Mouse (Mus musculus): ENCODE data around the gene Pus7l. TPM values are rescaled to one million over a fixed set of nuclear protein-coding genes. Genes with fewer than 3 reads are reported as not detected.
A peak's percentile ranks its signal among the peaks of the same experiment; 100 is the strongest.

Gene Pus7l
- total and polyA plus RNA-seq, 3 experiments, result 33.2 to 51.2 (median 40.6) TPM

GRCm38 (mm10) chr15:94532306-94532705 is 11.0 kb downstream of the Pus7l start (continued):
- no peak for TF ChIP-seq RAD21 (IDR thresholded peaks at IDR 0.05; ENCODE audit: low read depth, low read length)
- TF ChIP-seq POLR2AphosphoS5 (IDR thresholded peaks at IDR 0.05; ENCODE audit: borderline replicate concordance, low read depth, low read length), result no peak
- no peak for TF ChIP-seq E2F4 (IDR thresholded peaks at IDR 0.05; ENCODE audit: borderline replicate concordance, low read depth, low read length)
- TF ChIP-seq TAL1 (IDR thresholded peaks at IDR 0.05; ENCODE audit: low read length), result no peak
- TF ChIP-seq TCF12 (IDR thresholded peaks at IDR 0.05; ENCODE audit: low read depth, low read length), result peak; percentile 55; the same call in 1 of the 2 replicates
- TF ChIP-seq MAZ (IDR thresholded peaks at IDR 0.05; ENCODE audit: low read depth, low read length), result no peak
- TF ChIP-seq NELFE (IDR thresholded peaks at IDR 0.05; ENCODE audit: low read depth, low read length), result no peak
- no peak for TF ChIP-seq POLR2A (IDR thresholded peaks at IDR 0.05; ENCODE audit: control insufficient read depth in 1 of 2, insufficient read depth in 1 of 2, low read depth in 1 of 2, low read length in 2 of 2, poor library complexity in 1 of 2)
- TF ChIP-seq NRF1 (IDR thresholded peaks at IDR 0.05; ENCODE audit: insufficient read depth, low read depth, low read length, poor library complexity, severe bottlenecking), result no peak
- no peak for TF ChIP-seq CHD1 (IDR thresholded peaks at IDR 0.05; ENCODE audit: low read depth, low read length)
- no peak for TF ChIP-seq TBP (IDR thresholded peaks at IDR 0.05; ENCODE audit: low read depth, low read length)
- no peak for TF ChIP-seq MEF2A (IDR thresholded peaks at IDR 0.05; ENCODE audit: extremely low read depth, insufficient replicate concordance, low read depth, low read length, poor library complexity, severe bottlenecking)
- no peak; the same call in 1 of the 2 replicates for TF ChIP-seq MAFK (IDR thresholded peaks at IDR 0.05; ENCODE audit: borderline replicate concordance, low read depth, low read length)
- no peak for TF ChIP-seq MYB (IDR thresholded peaks at IDR 0.05; ENCODE audit: low read depth, low read length)

DNA sequence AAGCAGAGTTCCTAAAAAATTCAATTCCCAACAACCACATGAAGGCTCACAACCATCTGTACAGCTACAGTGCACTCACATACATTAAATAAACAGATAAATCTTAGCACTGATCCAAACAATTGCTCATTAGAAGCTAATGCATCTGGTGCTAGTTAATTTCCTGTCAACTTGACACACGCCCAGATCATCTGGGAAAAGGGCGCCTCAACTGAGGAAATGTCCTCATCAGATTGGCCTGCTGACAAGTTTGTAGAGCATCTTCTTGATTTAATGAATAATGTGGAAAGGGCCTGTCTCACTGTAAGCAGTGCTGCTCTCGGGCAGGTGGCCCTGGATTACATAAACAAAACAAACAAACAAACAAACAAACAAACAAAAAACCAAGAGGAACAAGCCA is 12.8 kb downstream of the Pus7l start:
- TF ChIP-seq MYC (IDR thresholded peaks at IDR 0.05; ENCODE audit: low read depth, low read length) (no peak), NRF1 (IDR thresholded peaks at IDR 0.05; ENCODE audit: insufficient read depth, low read depth, low read length, poor library complexity, severe bottlenecking) (no peak), POLR2AphosphoS2 (IDR thresholded peaks at IDR 0.05; ENCODE audit: low read length) (no peak), CHD2 (IDR thresholded peaks at IDR 0.05; ENCODE audit: low read length) (no peak), NELFE (IDR thresholded peaks at IDR 0.05; ENCODE audit: low read depth, low read length) (no peak), UBTF (IDR thresholded peaks at IDR 0.05; ENCODE audit: borderline replicate concordance, insufficient read depth, low read depth, low read length) (no peak), HCFC1 (IDR thresholded peaks at IDR 0.05; ENCODE audit: low read depth, low read length) (no peak), CHD1 (IDR thresholded peaks at IDR 0.05; ENCODE audit: low read depth, low read length) (no peak), MEF2A (IDR thresholded peaks at IDR 0.05; ENCODE audit: extremely low read depth, insufficient replicate concordance, low read depth, low read length, poor library complexity, severe bottlenecking) (no peak), USF1 (IDR thresholded peaks at IDR 0.05; ENCODE audit: low read depth, low read length) (no peak), JUND (IDR thresholded peaks at IDR 0.05; ENCODE audit: low read depth, low read length) (no peak), SIN3A (IDR thresholded peaks at IDR 0.05; ENCODE audit: low read length) (no peak), CTCF (IDR thresholded peaks at IDR 0.05 in 2 of 3, conservative IDR thresholded peaks at IDR 0.05 in 1 of 3; ENCODE audit: control insufficient read depth in 1 of 3, insufficient read depth in 1 of 3, low read depth in 2 of 3, low read length in 3 of 3, poor library complexity in 1 of 3, severe bottlenecking in 1 of 3) (no peak), TCF12 (IDR thresholded peaks at IDR 0.05; ENCODE audit: low read depth, low read length) (no peak), ETS1 (IDR thresholded peaks at IDR 0.05; ENCODE audit: low read depth, low read length) (no peak)

More for the DNA sequence above, 12.8 kb downstream of the Pus7l start:
- Histone ChIP-seq H3K9ac (ENCODE audit: control insufficient read depth, low read depth, low read length, poor library complexity, severe bottlenecking) (no peak overlapping the region), H3K4me1 (ENCODE audit: control insufficient read depth in 1 of 2, insufficient read depth in 2 of 2, low read length in 2 of 2) (peaks cover 3 to 7% of the 10 kb centered on the region in 2 experiments; a peak in 2 of 4 replicates), H3K4me3 (ENCODE audit: control insufficient read depth in 1 of 2, insufficient read depth in 1 of 2, low read depth in 2 of 2, low read length in 2 of 2) (no peak overlapping the region), H3K79me2 (ENCODE audit: control insufficient read depth, insufficient read depth, low read length, poor library complexity) (no peaks in the 10 kb centered on the region), H3K9me3 (replicated peaks; ENCODE audit: insufficient read depth, low read length) (no peaks in the 10 kb centered on the region), H3K27me3 (ENCODE audit: control insufficient read depth in 1 of 2, insufficient read depth in 2 of 2, low read length in 2 of 2) (no peaks in the 10 kb centered on the region), H3K36me3 (ENCODE audit: control insufficient read depth in 1 of 2, insufficient read depth in 2 of 2, low read length in 2 of 2) (peaks cover 10 to 11% of the 10 kb centered on the region in 2 experiments), H3K27ac (ENCODE audit: control insufficient read depth, low read depth, low read length) (no peak overlapping the region)
- DNase-seq (ENCODE audit: low read depth, low spot score), result no peak

Data from MEL (cell line).